Mouse (Mus musculus) 3T3-L1 (cell line): ENCODE results near the gene Zfp972.
"Not testable (repeated sequence)": the region's sequence is repeated elsewhere in the genome, so short reads cannot be mapped to it uniquely, and the experiment has no call there.

Experiments
- DNase-seq: peaks from one replicate; pipeline ENCODE4 v3.0.0-alpha.2; 2015; ENCODE audit warnings: low read depth, low spot score

Zfp972 gene

DNA sequence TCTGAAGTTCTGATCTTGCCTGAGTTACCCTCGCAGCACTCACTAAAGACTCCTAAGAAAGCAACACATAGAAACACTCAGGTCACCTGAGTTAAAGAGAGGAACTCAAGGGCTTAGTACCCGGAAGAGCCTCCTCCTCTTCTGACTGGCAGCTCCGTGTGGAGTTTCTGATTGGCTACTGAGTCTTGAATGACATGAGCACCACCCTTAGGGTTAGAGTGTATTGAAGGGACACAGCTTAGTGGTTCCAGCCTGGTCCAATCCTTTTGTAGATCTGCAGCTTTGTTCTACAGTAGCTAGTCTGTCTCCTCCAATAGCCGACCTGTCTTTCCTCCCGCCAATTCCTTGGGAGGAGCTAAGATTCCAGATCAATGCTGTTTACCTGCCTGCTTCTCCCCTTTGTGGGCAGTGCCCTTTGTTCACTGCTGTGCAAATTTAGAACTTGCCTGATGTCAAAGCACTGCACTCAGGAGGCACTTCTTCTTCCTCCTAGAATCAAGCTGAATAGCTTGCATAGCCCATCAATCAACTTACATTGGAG lies at the start of gene Zfp972:
Gene Zfp972 (minus strand): TSS at position 51 of the 541 bp plus-strand sequence.
- DNase-seq: peak; percentile 7

GRCm38 (mm10) chr2:177974814-177975213 lies 49.4 kb upstream of the Zfp972 start:
- not testable (repeated sequence) for DNase-seq

DNA sequence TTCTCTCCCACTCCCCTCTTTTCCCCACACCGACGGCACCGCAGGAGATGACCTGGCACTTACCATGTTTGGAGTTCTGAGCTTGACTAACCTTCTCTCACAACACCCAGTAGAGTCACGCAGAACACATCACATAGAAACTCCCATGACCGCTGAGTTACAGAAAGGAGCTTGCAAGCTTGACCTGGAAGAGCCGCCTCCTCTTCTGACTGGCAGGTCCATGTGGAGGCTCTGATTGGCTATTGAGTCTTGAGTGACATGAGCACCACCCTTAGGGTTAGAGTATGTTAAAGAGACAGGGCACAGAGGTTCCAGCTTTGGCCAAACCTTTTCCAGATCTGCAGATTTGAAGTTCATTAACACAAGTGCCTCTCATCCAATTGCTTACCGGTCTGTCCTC lies 31.7 kb upstream of the Zfp972 start, which contains the start of gene Gm14326:
Gene Gm14326 (minus strand): TSS at position 153 of the 400 bp plus-strand sequence.
- peak; percentile 61 for DNase-seq

DNA sequence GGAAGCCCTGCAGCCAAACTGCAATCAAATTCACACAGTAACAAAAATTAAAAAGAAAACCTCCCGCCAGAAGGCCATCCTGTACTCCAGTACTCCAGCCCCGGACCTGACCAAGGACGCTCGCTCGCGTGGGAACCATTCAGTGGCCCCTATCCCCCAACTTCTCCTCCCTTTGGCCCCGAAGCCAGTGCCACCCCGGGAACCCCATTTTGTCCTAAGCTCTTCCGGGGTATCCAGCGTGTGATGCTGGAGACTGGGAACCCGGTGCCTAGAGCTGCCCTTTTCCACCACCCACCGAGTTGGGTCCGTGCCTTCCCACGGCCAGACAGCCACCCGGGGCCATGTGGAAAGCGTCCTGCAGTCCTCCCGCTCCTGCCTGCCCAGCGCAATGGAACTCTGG lies 31.3 kb upstream of the Zfp972 start:
- peak; percentile 18 for DNase-seq

DNA sequence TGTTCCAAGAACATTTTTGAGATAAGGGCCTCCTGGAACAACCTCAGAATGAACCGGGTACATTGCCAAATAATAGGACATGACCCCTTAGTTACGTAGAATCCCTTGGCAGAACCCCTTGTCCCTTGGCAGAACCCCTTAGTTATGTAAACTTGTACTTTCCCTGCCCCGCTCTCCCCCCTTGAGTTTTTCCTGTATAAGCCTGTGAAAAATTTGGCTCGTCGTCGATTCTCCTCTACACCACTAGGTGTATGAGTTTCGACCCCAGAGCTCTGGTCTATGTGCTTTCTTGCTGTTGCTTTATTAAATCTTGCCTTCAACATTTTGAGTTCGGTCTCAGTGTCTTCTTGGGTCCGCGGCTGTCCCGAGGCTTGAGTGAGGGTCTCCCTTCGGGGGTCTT lies 22.1 kb downstream of the Zfp972 start:
- DNase-seq: not testable (repeated sequence)

DNA sequence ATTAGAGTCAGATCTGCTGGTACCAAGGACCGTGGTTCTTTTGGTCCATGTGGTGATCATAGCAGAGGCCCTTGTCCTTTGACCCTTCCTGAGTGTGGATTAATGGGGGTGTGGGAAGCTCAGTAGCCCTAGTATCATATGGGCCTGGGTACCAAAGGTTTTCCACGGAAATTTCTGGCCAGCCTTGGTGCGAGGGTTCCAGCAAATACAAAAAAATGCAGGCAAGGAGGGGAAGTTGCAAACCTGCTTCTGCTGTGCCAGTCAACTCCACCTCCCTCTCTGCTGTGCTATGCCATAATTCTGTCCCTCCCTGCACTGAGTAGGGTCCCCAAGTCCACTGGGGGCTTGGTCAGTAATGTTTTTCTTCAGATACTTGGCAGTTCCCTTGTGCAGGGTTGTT lies 27.2 kb downstream of the Zfp972 start:
- DNase-seq: not testable (repeated sequence)

- peak; percentile 4 for DNase-seq
Observed at GRCm38 (mm10) chr2:177897046-177897578, 28.3 kb downstream of the Zfp972 start, which contains the start of gene Gm14327. TSS of gene Gm14327 (plus strand) at chr2:177897096.

DNA sequence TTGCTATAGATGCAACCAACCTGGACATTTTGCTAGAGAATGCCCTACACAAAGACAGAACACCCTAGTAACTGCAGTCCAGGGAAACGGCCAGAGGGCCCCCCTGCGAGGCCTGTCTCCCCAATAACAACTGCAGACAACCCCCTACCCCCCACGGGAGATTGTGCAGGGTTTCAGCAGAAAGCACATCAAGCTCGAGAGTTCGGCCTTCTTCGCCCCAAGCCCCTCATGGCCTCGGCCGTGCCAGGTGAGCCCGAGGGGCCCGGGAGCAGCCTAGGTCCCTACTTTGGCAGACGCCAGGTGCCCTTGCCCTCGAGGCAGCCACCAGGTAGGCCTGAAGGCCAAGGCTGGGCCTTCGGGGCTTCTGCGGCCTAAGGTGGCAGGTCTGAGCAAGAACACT lies 37.7 kb downstream of the Zfp972 start:
- DNase-seq: not testable (repeated sequence)

- DNase-seq: not testable (repeated sequence)
Observed at GRCm38 (mm10) chr2:177862254-177862653, 63.2 kb downstream of the Zfp972 start.
